Mouse (Mus musculus) heart, embryonic 11.5 days (tissue): Measurements from ENCODE around the gene Bmp7. TPM values are rescaled to one million over a fixed set of nuclear protein-coding genes. Genes with fewer than 3 reads are reported as not detected.

Source experiments
- ATAC-seq: fragments of 200-750 bp; cut with Nextera tagmentation; replicated peaks from 2 replicates; pipeline ENCODE4 v1.8.0; 2017; ENCODE audit warnings: moderate library complexity; ENCODE audit not compliant: insufficient number of reproducible peaks, low FRiP score, low TSS enrichment
- H3K27ac ChIP-seq: fragments of 300-500 bp; sonication (generic); 2 replicates; pipeline ENCODE4 v1.5.1; 2014; ENCODE audit warnings: mild to moderate bottlenecking, low read depth, low read length
- H3K27me3 ChIP-seq: fragments of 300-500 bp; sonication (generic); 2 replicates; pipeline ENCODE4 v1.6.1; 2014; ENCODE audit warnings: mild to moderate bottlenecking, low read length, mixed read lengths; ENCODE audit not compliant: control insufficient read depth, insufficient read depth
- H3K36me3 ChIP-seq: fragments of 300-500 bp; sonication (generic); 2 replicates; pipeline ENCODE4 v1.6.1; 2014; ENCODE audit warnings: mild to moderate bottlenecking, low read length, moderate library complexity, mixed read lengths; ENCODE audit not compliant: control insufficient read depth, insufficient read depth
- H3K4me1 ChIP-seq: fragments of 300-500 bp; sonication (generic); 2 replicates; pipeline ENCODE4 v1.6.1; 2014; ENCODE audit warnings: low read length; ENCODE audit not compliant: control insufficient read depth, insufficient read depth
- H3K4me2 ChIP-seq: fragments of 300-500 bp; sonication (generic); 2 replicates; pipeline ENCODE4 v1.6.1; 2014; ENCODE audit warnings: mild to moderate bottlenecking, moderate library complexity
- H3K4me3 ChIP-seq: fragments of 300-500 bp; sonication (generic); 2 replicates; pipeline ENCODE4 v1.5.1; 2014; ENCODE audit warnings: low read depth, low read length
- H3K9ac ChIP-seq: fragments of 300-500 bp; sonication (generic); 2 replicates; pipeline ENCODE4 v1.6.1; 2014; ENCODE audit warnings: mild to moderate bottlenecking, low read depth, low read length, moderate library complexity
- H3K9me3 ChIP-seq: fragments of 300-500 bp; sonication (generic); replicated peaks from 2 replicates; pipeline ENCODE4 v1.6.1; 2016; ENCODE audit warnings: low read length; ENCODE audit not compliant: control insufficient read depth
- WGBS: fragments of 180-500 bp; shearing (Covaris S2); extraction: QIAGEN DNeasy Blood & Tissue Kit; methylation state at CpG from one replicate; pipeline ENCODE4 v1.1.7; 2014; ENCODE audit not compliant: insufficient replicate concordance; 5-methylcytosine and 5-hydroxymethylcytosine counted together
- polyA plus RNA-seq: library from polyadenylated mRNA; unstranded; fragments of >200 nt; fragmentation: Nextera tagmentation; extraction: Ambion mirVana; gene quantifications from 2 replicates; pipeline ENCODE4 v1.2.1, GENCODE M21; 2014

Gene Bmp7
- polyA plus RNA-seq, 1 experiment from 2014 or later, result 66.2 TPM

GRCm38 (mm10) chr2:172958579-172958978 lies 18.5 kb upstream of the Bmp7 start:
- Histone ChIP-seq H3K4me1 (no peaks in the 10 kb centered on the region; the same call in 1 of the 2 replicates), H3K4me2 (no peak overlapping the region), H3K27me3 (no peaks in the 10 kb centered on the region), H3K9me3 (peaks cover 8% of the 10 kb centered on the region; the same call in 1 of the 2 replicates), H3K27ac (no peak overlapping the region), H3K9ac (no peak overlapping the region), H3K4me3 (no peak overlapping the region), H3K36me3 (no peaks in the 10 kb centered on the region)
- 26% methylated on average over 5 of the region's 5 CpGs for WGBS
- ATAC-seq, result no peak

- Histone ChIP-seq H3K4me2 (no peak overlapping the region), H3K9ac (no peak overlapping the region), H3K4me3 (no peak overlapping the region), H3K36me3 (no peaks in the 10 kb centered on the region), H3K4me1 (peaks cover 10% of the 10 kb centered on the region), H3K27ac (no peak overlapping the region), H3K27me3 (no peaks in the 10 kb centered on the region), H3K9me3 (peaks cover 8% of the 10 kb centered on the region; the same call in 1 of the 2 replicates)
- ATAC-seq, result no peak
- WGBS, result 76% methylated on average over 2 of the region's 2 CpGs
Observed at GRCm38 (mm10) chr2:172951976-172952375, 11.9 kb upstream of the Bmp7 start.

GRCm38 (mm10) chr2:172950722-172951121 lies 10.6 kb upstream of the Bmp7 start:
- Histone ChIP-seq H3K27ac (no peak overlapping the region), H3K4me2 (no peak overlapping the region; the same call in 1 of the 2 replicates), H3K9ac (no peak overlapping the region), H3K27me3 (no peaks in the 10 kb centered on the region), H3K4me1 (peaks cover 10% of the 10 kb centered on the region), H3K36me3 (no peaks in the 10 kb centered on the region), H3K9me3 (no peaks in the 10 kb centered on the region), H3K4me3 (no peak overlapping the region)
- 16% methylated on average over 11 of the region's 11 CpGs for WGBS
- no peak for ATAC-seq

- WGBS, result 34% methylated on average over 9 of the region's 9 CpGs
- Histone ChIP-seq H3K9ac (no peak overlapping the region), H3K4me1 (peaks cover 10% of the 10 kb centered on the region), H3K4me2 (no peak overlapping the region), H3K27me3 (no peaks in the 10 kb centered on the region), H3K27ac (0 out of 2 replicates have a peak overlapping the region, but pooled peaks have one; percentile 12), H3K4me3 (no peak overlapping the region), H3K36me3 (no peaks in the 10 kb centered on the region), H3K9me3 (no peaks in the 10 kb centered on the region)
- ATAC-seq, result peak; percentile 49; the same call in 1 of the 2 replicates
Observed at GRCm38 (mm10) chr2:172950119-172950676, 10.1 kb upstream of the Bmp7 start.

- H3K36me3 ChIP-seq, result no peaks in the 10 kb centered on the region
- no peaks in the 10 kb centered on the region for H3K9me3 ChIP-seq
- H3K27ac ChIP-seq, result no peak overlapping the region
- H3K4me3 ChIP-seq, result no peak overlapping the region
- no peaks in the 10 kb centered on the region; the same call in 1 of the 2 replicates for H3K27me3 ChIP-seq
- H3K4me1 ChIP-seq, result peaks cover 10% of the 10 kb centered on the region
- no peak for ATAC-seq
- 34% methylated on average over 5 of the region's 5 CpGs for WGBS
- H3K4me2 ChIP-seq, result no peak overlapping the region
- no peak overlapping the region for H3K9ac ChIP-seq
Observed at GRCm38 (mm10) chr2:172949051-172949450, 8.9 kb upstream of the Bmp7 start.

- 0% methylated on average over 12 of the region's 13 CpGs for WGBS
- peak overlapping the region; percentile 90 for H3K4me2 ChIP-seq
- H3K36me3 ChIP-seq, result no peaks in the 10 kb centered on the region
- peaks cover 12% of the 10 kb centered on the region; the same call in 1 of the 2 replicates for H3K4me1 ChIP-seq
- H3K4me3 ChIP-seq, result peak overlapping the region; percentile 79
- peaks cover 53% of the 10 kb centered on the region for H3K27me3 ChIP-seq
- no peaks in the 10 kb centered on the region for H3K9me3 ChIP-seq
- ATAC-seq, result 0 out of 2 replicates have a peak, but pooled peaks have one; percentile 5
- H3K9ac ChIP-seq, result peak overlapping the region; percentile 90; the same call in 1 of the 2 replicates
- H3K27ac ChIP-seq, result peak overlapping the region; percentile 90; the same call in 1 of the 2 replicates
Observed at GRCm38 (mm10) chr2:172940799-172941163, 660 bp upstream of the Bmp7 start.

- Histone ChIP-seq H3K27ac (peak overlapping the region; percentile 90), H3K4me1 (peaks cover 23% of the 10 kb centered on the region), H3K4me2 (peak overlapping the region; percentile 90), H3K9me3 (no peaks in the 10 kb centered on the region), H3K27me3 (peaks cover 60% of the 10 kb centered on the region), H3K9ac (peak overlapping the region; percentile 90), H3K4me3 (peak overlapping the region; percentile 79), H3K36me3 (no peaks in the 10 kb centered on the region)
- no peak for ATAC-seq
- WGBS, result under 1% methylated on average over 26 of the region's 26 CpGs
Observed at GRCm38 (mm10) chr2:172939639-172940002, 500 bp downstream of the Bmp7 start.

- no peak for ATAC-seq
- Histone ChIP-seq H3K9ac (peak overlapping the region; percentile 90), H3K4me1 (peaks cover 29% of the 10 kb centered on the region), H3K36me3 (no peaks in the 10 kb centered on the region), H3K4me3 (peak overlapping the region; percentile 79), H3K27me3 (peaks cover 60% of the 10 kb centered on the region), H3K4me2 (peak overlapping the region; percentile 90), H3K27ac (peak overlapping the region; percentile 90), H3K9me3 (no peaks in the 10 kb centered on the region)
- WGBS, result under 1% methylated on average over 57 of the region's 57 CpGs
Observed at GRCm38 (mm10) chr2:172938761-172939638, 1.1 kb downstream of the Bmp7 start.
